In genomic region chr5:101826531-101826970, GRCm38 (mm10) we compare ENCODE assay signal across 8 mouse cellular contexts.
DNase-seq lines count a peak whose midpoint lies in the region; ATAC-seq lines count a peak whose summit lies in the region.

No protein-coding gene starts in this region.

- peak overlapping the region; percentile 17; the same call in 1 of the 2 replicates for H3K4me3 ChIP-seq in embryonic facial prominence, embryonic 14.5 days (ENCODE audit: low read depth, low read length)
- H3K4me3 ChIP-seq in heart, embryonic 13.5 days: peak overlapping the region; percentile 37
- no peak overlapping the region for H3K4me3 ChIP-seq in kidney, embryonic 14.5 days (ENCODE audit: low read length)
- H3K4me3 ChIP-seq in lung, embryonic 15.5 days: peak overlapping the region; percentile 15; the same call in 1 of the 2 replicates
- H3K4me3 ChIP-seq in neural tube, embryonic 15.5 days (replicated peaks): no peak overlapping the region

- peaks cover 15% of the 10 kb centered on the region for H3K4me1 ChIP-seq in embryonic facial prominence, embryonic 14.5 days (ENCODE audit: control insufficient read depth, insufficient read depth, low read length)
- peaks cover 28% of the 10 kb centered on the region for H3K4me1 ChIP-seq in heart, embryonic 13.5 days
- peaks cover 16% of the 10 kb centered on the region for H3K4me1 ChIP-seq in kidney, embryonic 14.5 days (ENCODE audit: control insufficient read depth, insufficient read depth, low read length)
- H3K4me1 ChIP-seq in lung, embryonic 15.5 days: peaks cover 18% of the 10 kb centered on the region
- H3K4me1 ChIP-seq in neural tube, embryonic 15.5 days: peaks cover 15% of the 10 kb centered on the region

- H3K4me2 ChIP-seq in embryonic facial prominence, embryonic 14.5 days (ENCODE audit: low read depth, low read length): peak overlapping the region; percentile 47
- H3K4me2 ChIP-seq in heart, embryonic 13.5 days: peak overlapping the region; percentile 67
- peak overlapping the region; percentile 13; the same call in 1 of the 2 replicates for H3K4me2 ChIP-seq in kidney, embryonic 14.5 days (replicated peaks; ENCODE audit: low read depth, low read length)
- H3K4me2 ChIP-seq in lung, embryonic 15.5 days: peak overlapping the region; percentile 50
- H3K4me2 ChIP-seq in neural tube, embryonic 15.5 days: peak overlapping the region; percentile 51

- H3K27me3 ChIP-seq in embryonic facial prominence, embryonic 14.5 days (replicated peaks; ENCODE audit: control insufficient read depth, insufficient read depth, low read length): no peaks in the 10 kb centered on the region
- peaks cover 6% of the 10 kb centered on the region; the same call in 1 of the 2 replicates for H3K27me3 ChIP-seq in heart, embryonic 13.5 days (replicated peaks)
- no peaks in the 10 kb centered on the region for H3K27me3 ChIP-seq in kidney, embryonic 14.5 days (ENCODE audit: control insufficient read depth, insufficient read depth, low read length)
- H3K27me3 ChIP-seq in lung, embryonic 15.5 days: no peaks in the 10 kb centered on the region; the same call in 1 of the 2 replicates
- H3K27me3 ChIP-seq in neural tube, embryonic 15.5 days (replicated peaks): no peaks in the 10 kb centered on the region

- 6% methylated on average over 15 of the region's 15 CpGs for WGBS in embryonic facial prominence, embryonic 14.5 days
- 4% methylated on average over 15 of the region's 15 CpGs for whole genome bisulfite sequencing in heart, embryonic 13.5 days
- WGBS in kidney, embryonic 14.5 days: 10% methylated on average over 15 of the region's 15 CpGs
- WGBS in lung, embryonic 15.5 days: 5% methylated on average over 15 of the region's 15 CpGs
- WGBS in neural tube, embryonic 15.5 days: 7% methylated on average over 15 of the region's 15 CpGs

- H3K9me3 ChIP-seq in embryonic facial prominence, embryonic 14.5 days (ENCODE audit: control insufficient read depth, low read length): no peaks in the 10 kb centered on the region
- no peaks in the 10 kb centered on the region for H3K9me3 ChIP-seq in heart, embryonic 13.5 days
- no peaks in the 10 kb centered on the region for H3K9me3 ChIP-seq in kidney, embryonic 14.5 days (ENCODE audit: control insufficient read depth, low read length)
- H3K9me3 ChIP-seq in lung, embryonic 15.5 days: no peaks in the 10 kb centered on the region
- no peaks in the 10 kb centered on the region for H3K9me3 ChIP-seq in neural tube, embryonic 15.5 days (replicated peaks)

- no peak overlapping the region for H3K27ac ChIP-seq in embryonic facial prominence, embryonic 14.5 days (replicated peaks; ENCODE audit: low read depth, low read length)
- H3K27ac ChIP-seq in heart, embryonic 13.5 days (replicated peaks): peak overlapping the region; percentile 41; the same call in 1 of the 2 replicates
- no peak overlapping the region for H3K27ac ChIP-seq in kidney, embryonic 14.5 days (ENCODE audit: low read depth, low read length)
- no peak overlapping the region for H3K27ac ChIP-seq in lung, embryonic 15.5 days
- no peak overlapping the region for H3K27ac ChIP-seq in neural tube, embryonic 15.5 days (replicated peaks)

- H3K9ac ChIP-seq in embryonic facial prominence, embryonic 14.5 days (ENCODE audit: low read depth, low read length): 0 out of 2 replicates have a peak overlapping the region, but pooled peaks have one; percentile 21
- peak overlapping the region; percentile 38 for H3K9ac ChIP-seq in heart, embryonic 13.5 days
- no peak overlapping the region for H3K9ac ChIP-seq in kidney, embryonic 14.5 days (ENCODE audit: low read depth, low read length)
- H3K9ac ChIP-seq in lung, embryonic 15.5 days: no peak overlapping the region; the same call in 1 of the 2 replicates
- no peak overlapping the region for H3K9ac ChIP-seq in neural tube, embryonic 15.5 days (replicated peaks)

- peak; percentile 68 for DNase-seq in MEL-GATA-1-ER (ENCODE audit: extremely low read depth, low read depth)
- DNase-seq in adrenal gland, postnatal 36 days: peak; percentile 70 to 73
- DNase-seq in embryonic facial prominence, embryonic 14.5 days (ENCODE audit: low spot score): peak; percentile 89
- DNase-seq in layer of hippocampus, adult 9-10 months (ENCODE audit: low spot score): no peak

- H3K36me3 ChIP-seq in embryonic facial prominence, embryonic 14.5 days (ENCODE audit: control insufficient read depth, insufficient read depth, low read length): 0 out of 2 replicates have a peak, but pooled peaks cover 4% of the 10 kb centered on the region
- H3K36me3 ChIP-seq in heart, embryonic 13.5 days: peaks cover 12% of the 10 kb centered on the region
- peaks cover 5% of the 10 kb centered on the region for H3K36me3 ChIP-seq in kidney, embryonic 14.5 days (ENCODE audit: control insufficient read depth, insufficient read depth, low read length)
- H3K36me3 ChIP-seq in lung, embryonic 15.5 days: peaks cover 4% of the 10 kb centered on the region; the same call in 1 of the 2 replicates
- no peaks in the 10 kb centered on the region for H3K36me3 ChIP-seq in neural tube, embryonic 15.5 days

- ATAC-seq in embryonic facial prominence, embryonic 14.5 days (ENCODE audit: low read depth): peak; percentile 76
- peak; percentile 51; the same call in 1 of the 2 replicates for ATAC-seq in heart, embryonic 13.5 days (ENCODE audit: extremely low read depth, insufficient number of reproducible peaks, low FRiP score, low TSS enrichment)
- ATAC-seq in kidney, embryonic 14.5 days (ENCODE audit: low FRiP score, low TSS enrichment): peak; percentile 73
- ATAC-seq in lung, embryonic 15.5 days (ENCODE audit: borderline replicate concordance, extremely low read depth, low FRiP score, low TSS enrichment): peak; percentile 60; the same call in 1 of the 2 replicates
- peak; percentile 67; the same call in 1 of the 2 replicates for ATAC-seq in neural tube, embryonic 15.5 days (ENCODE audit: low FRiP score)

Comparison
In these comparisons a context has a peak if more than half of its experiments do, and no peak if none do; other contexts are left out.
1. H3K4me2 ChIP-seq: peak in every context shown above with its lines; median percentile 67 in heart, embryonic 13.5 days; 51 in neural tube, embryonic 15.5 days; 50 in lung, embryonic 15.5 days; 47 in embryonic facial prominence, embryonic 14.5 days; 13 in kidney, embryonic 14.5 days.
2. H3K4me3 ChIP-seq: peak in embryonic facial prominence, embryonic 14.5 days (single experiment), heart, embryonic 13.5 days (single experiment) and lung, embryonic 15.5 days (single experiment); none in kidney, embryonic 14.5 days (single experiment) and neural tube, embryonic 15.5 days (single experiment).
3. H3K9ac ChIP-seq: peak in embryonic facial prominence, embryonic 14.5 days (single experiment) and heart, embryonic 13.5 days (single experiment); none in kidney, embryonic 14.5 days (single experiment), lung, embryonic 15.5 days (single experiment) and neural tube, embryonic 15.5 days (single experiment).
4. Peak in every context shown above with its lines, with median percentiles within 50 percentile points of each other: ATAC-seq.